Mouse (Mus musculus): ENCODE measurements around the gene Hnrnpa3.
"Not testable (repeated sequence)": the region's sequence is repeated elsewhere in the genome, so short reads cannot be mapped to it uniquely, and the experiment has no call there.

Hnrnpa3 gene

GRCm38 (mm10) chr2:75658727-75659628, at the start of gene Hnrnpa3:
Gene Hnrnpa3, plus strand, starts transcription at chr2:75659261.
- DNase-seq: peak; percentile 100

- DNase-seq: peak; percentile 91
These were observed 49.1 kb upstream of the Hnrnpa3 start for GRCm38 (mm10) chr2:75609971-75610370.

GRCm38 (mm10) chr2:75610602-75611001, 48.5 kb upstream of the Hnrnpa3 start:
- DNase-seq: peak; percentile 79

- DNase-seq: peak; percentile 87
These were observed 47.8 kb upstream of the Hnrnpa3 start for GRCm38 (mm10) chr2:75611041-75611805.

- DNase-seq: peak; percentile 53
These were observed 47.1 kb upstream of the Hnrnpa3 start for GRCm38 (mm10) chr2:75612006-75612405.

GRCm38 (mm10) chr2:75612981-75613567, 46.0 kb upstream of the Hnrnpa3 start:
- DNase-seq: peak; percentile 96

- peak; percentile 88 for DNase-seq
These were observed 44.5 kb upstream of the Hnrnpa3 start for GRCm38 (mm10) chr2:75614577-75614976.

- peak; percentile 76 for DNase-seq
These were observed 42.1 kb upstream of the Hnrnpa3 start for GRCm38 (mm10) chr2:75616911-75617310.

GRCm38 (mm10) chr2:75618712-75619111, 40.3 kb upstream of the Hnrnpa3 start:
- DNase-seq: peak; percentile 89

- DNase-seq: peak; percentile 92
These were observed 37.0 kb upstream of the Hnrnpa3 start for GRCm38 (mm10) chr2:75621873-75622654.

- peak; percentile 16 for DNase-seq
These were observed 34.0 kb upstream of the Hnrnpa3 start for GRCm38 (mm10) chr2:75625086-75625485.

- DNase-seq: peak; percentile 50
These were observed 32.2 kb upstream of the Hnrnpa3 start for GRCm38 (mm10) chr2:75626597-75627440.

- DNase-seq: peak; percentile 64
These were observed 30.6 kb upstream of the Hnrnpa3 start for GRCm38 (mm10) chr2:75628487-75628886.

GRCm38 (mm10) chr2:75631421-75631820, 27.6 kb upstream of the Hnrnpa3 start:
- DNase-seq: peak; percentile 77

GRCm38 (mm10) chr2:75632043-75632442, 27.0 kb upstream of the Hnrnpa3 start:
- peak; percentile 58 for DNase-seq

- peak; percentile 76 for DNase-seq
These were observed 26.3 kb upstream of the Hnrnpa3 start for GRCm38 (mm10) chr2:75632721-75633181.

GRCm38 (mm10) chr2:75633381-75633780, 25.7 kb upstream of the Hnrnpa3 start:
- peak; percentile 65 for DNase-seq

GRCm38 (mm10) chr2:75633784-75634183, 25.3 kb upstream of the Hnrnpa3 start:
- peak; percentile 93 for DNase-seq

GRCm38 (mm10) chr2:75634431-75634830, 24.6 kb upstream of the Hnrnpa3 start:
- peak; percentile 66 for DNase-seq

- DNase-seq: peak; percentile 91
These were observed 22.6 kb upstream of the Hnrnpa3 start for GRCm38 (mm10) chr2:75636261-75637054.

- DNase-seq: not testable (repeated sequence)
These were observed 22.1 kb upstream of the Hnrnpa3 start for GRCm38 (mm10) chr2:75637055-75637304.

Data from heart, adult 11 months (tissue).